Mouse (Mus musculus): ENCODE data around the gene 3425401B19Rik.

The 3425401B19Rik gene

DNA sequence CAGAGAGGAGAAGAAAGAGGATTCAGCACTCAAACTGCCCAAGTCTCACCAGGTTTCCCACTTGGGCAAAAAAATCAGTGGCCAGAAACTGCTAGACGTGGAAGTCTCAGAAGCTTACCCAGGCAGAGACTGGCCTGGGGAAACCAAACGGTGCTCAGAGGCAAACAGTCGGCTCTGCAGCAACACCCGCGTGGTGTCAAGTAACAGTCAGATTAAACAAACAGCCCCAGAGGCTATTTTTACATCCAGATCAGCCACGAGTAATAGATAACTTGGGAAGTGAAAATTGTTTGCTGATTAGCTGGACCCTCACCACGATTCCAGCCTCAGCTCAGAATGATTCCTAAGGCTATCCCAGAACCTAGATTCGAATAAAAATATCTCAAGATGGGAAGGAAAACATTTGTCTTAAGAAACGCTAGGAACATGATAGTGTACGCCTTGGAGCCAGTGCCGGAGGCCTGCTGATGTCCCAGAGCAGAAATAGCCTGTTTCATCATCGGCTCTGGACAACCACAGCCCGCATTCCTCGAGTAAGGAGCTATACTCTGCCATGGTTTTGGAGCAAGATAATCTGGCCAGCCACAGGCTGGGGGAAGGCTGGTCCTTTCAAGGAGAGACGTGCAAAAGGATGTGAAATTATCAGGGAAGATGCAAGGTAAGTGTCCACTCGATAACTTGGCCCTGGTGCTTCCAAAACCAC lies at the start of gene 3425401B19Rik:
3425401B19Rik (minus strand) TSS at position 170 of the 703 bp plus-strand sequence.
- DNase-seq (ENCODE audit: low spot score): no peak

DNA sequence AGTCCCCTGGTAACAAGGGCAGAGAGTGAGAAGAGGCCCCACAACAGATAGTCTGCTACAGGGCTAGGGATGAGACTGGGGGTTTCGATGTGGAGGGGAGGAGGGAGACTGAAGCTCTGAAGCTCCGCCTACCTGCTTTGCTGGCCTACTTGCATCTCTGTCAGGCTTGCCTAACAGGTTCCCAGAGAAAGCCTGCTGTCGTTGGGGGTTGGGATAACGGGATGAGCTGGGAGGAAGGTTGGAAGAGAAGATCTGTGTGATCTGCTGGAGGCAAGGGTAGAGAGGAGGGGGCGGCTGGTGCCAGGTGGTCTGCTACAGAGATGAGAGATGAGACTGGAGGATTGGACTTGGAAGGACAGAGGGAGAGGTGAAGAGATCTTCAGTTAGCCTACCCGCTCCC lies 47.9 kb upstream of the 3425401B19Rik start:
- DNase-seq (ENCODE audit: low spot score): no peak

DNA sequence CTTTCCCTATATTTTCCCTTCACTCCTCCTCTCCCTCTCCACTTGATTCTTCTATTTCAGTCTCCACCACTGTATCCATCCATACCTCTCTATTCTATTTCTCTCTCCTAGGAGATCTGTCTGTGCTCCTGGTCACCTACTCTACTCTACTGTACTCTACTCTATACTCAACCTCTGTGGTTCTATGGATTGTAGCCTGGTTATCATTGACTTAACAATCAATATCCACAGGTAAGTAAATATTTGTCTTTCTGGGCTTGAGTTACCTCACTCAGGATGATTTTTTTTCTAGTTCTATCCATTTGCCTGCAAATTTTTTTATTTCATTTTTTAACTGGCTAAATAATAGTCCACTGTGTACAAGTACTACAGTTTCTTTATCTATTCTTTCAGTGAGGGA lies 41.8 kb upstream of the 3425401B19Rik start:
- no peak for DNase-seq (ENCODE audit: low spot score)

DNA sequence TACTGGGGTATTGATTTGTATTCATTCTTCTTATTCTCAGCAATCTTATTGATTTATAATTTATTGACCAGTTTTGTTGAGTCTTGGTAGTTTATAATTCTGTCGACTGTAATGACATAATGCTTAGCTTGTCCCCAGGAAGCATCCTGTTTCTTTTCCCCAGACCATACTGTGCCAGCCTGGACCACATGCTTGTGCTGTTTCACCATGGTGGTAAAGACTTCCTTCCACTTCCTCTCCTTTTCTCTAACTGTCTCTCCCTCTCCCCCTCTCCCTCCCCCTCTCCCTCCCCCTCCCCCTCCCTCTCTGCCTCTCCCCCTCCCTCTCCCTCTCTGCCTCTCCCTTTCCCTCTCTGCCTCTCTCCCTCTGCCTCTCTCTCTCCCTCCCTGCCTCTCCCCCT lies 36.4 kb upstream of the 3425401B19Rik start:
- DNase-seq (ENCODE audit: low spot score): no peak

DNA sequence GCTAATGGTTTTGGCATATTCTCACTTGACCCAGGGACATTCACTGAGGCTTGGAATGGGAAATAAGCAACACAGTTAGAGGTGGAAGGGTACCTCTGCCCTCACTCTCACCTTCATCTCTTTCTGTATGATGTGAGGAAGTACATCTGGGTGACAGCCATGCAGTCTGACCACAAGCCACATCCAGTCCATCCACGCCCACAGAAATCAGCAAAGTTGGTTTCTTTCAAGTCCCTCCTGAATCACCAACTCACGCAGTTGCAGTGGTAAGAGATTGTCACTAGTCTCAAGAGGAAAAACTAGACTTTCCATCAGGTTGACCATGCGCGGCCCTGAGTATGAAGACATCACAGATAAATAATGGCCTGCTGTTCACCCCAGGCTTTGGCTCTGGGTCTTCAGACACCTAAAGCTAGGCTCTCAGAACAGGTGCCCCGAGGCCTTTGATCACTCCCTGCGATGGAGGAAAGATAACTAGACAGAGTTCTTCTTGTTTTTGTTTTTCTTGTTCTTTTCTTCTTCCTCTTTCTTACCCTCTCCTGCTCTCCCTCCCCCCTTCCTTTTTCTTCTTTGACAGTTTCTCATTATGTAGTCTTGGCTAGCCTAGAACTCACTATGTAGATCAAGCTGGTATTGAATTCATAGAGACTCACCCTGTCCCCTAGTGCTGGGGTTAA lies 31.8 kb upstream of the 3425401B19Rik start:
- DNase-seq (ENCODE audit: low spot score): no peak

DNA sequence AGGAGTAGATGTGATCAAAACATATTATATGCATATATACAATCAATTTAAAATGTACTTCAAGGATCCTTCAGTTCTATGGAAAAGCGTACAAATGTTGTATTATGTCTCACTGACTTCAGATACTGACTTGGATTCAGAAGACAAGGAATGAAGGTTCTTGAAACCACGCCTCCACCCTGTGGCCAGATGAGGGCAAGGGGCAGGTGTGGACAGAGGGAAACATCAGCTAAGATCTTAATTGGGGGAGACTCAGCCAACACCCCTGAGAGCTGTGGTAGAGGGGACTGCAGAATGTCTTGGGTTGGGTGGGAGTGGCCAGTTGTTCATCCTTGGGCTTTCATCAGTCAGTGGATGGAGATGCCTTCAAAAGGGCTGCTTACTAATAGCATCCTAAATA lies 30.4 kb upstream of the 3425401B19Rik start:
- DNase-seq (ENCODE audit: low spot score): no peak

DNA sequence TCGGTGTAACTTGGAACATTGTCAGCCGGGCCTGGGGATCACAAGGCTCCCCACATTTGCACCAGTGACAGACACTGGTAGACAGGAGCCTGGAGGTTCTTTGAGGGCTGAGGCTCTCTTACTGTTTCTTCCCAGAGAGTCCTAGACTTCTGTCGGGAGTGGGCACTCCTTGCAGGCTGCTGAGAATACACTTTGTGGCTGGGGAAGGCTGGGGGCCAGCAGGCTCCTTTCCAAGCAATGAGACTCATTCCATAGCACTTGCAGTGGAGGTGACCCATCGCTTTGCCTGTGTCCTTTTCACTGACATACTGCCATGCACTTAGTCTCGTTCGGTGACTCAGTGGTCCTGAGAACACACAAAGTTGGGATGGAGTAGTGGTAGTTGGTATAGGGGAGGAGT lies 30.0 kb upstream of the 3425401B19Rik start:
- no peak for DNase-seq (ENCODE audit: low spot score)

DNA sequence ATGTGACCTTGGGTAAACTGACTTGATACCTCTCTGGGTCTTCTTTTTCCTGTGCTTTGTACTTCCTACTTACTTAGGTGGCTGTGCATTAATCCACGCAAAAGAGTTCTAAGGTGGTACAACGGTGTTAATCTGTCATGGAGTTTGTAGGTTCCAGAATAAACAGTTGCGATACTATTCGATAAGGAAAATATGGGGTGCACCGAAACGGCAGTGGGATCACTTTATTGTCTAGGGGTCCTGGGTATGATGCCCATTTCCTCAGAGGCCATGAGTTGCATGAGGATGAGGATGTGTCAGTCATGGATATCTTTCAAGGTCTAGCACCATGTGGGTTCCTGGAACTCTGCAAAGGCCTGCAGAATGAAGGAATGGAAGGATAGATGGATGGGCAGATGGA lies 24.8 kb upstream of the 3425401B19Rik start:
- DNase-seq (ENCODE audit: low spot score): no peak

DNA sequence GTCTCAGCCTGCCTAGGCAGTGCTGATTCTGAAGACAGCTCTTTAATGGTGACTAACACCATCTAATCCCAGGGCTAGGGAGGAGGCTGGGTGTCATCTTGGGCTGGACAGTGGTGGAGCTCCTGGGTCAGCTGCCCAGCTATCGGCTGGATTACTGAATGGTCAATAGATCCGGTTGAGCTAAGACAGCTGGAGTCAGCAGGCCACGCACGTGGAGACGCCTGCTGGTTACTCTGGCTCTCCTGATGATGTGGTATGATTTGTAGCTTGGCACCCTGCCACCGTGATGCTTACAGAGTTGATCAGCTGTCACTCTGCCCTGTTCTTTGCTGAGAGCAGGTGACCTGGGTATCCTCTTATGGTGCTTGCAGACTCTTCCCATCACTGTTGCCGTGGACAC lies 23.7 kb upstream of the 3425401B19Rik start:
- DNase-seq (ENCODE audit: low spot score): no peak

DNA sequence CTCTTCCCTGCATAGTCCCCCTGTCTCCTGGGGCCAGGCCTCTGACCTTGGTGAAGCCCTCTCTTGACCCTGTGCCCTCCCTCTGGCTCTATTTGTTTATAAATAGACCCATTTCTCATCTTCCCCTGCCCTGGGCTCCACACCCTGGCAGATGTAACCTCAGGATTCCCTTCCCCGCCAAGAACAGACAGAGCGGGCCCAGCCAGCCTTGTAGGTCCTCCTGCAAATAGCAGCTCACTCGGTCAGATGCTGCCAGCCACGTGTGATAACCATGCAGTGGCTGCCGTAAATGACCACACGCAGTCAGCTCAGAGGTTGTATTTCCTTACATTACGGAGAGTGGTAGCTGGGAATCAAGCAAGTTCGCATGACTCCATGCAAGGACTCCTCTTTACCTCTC lies 22.8 kb upstream of the 3425401B19Rik start:
- no peak for DNase-seq (ENCODE audit: low spot score)

DNA sequence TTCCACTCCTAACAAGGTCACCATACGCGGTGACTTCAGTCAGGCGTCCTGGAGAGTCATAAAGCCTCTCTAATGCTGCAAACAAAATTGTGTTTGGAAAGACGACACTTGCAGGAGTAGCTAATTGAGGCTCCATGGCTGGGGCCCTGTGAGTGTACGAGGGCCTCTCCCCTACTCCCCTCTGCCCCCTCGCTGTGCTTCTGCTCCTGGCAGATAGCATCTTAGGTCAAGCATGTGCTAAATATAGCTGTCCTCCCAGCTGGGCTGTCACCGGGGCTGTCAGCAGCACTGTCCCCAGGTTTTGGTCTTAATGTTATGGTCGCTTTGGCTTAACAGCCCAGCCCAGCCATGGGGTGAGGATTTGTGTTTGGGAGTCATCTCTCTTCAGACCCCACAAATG lies 15.9 kb upstream of the 3425401B19Rik start:
- DNase-seq (ENCODE audit: low spot score): no peak

DNA sequence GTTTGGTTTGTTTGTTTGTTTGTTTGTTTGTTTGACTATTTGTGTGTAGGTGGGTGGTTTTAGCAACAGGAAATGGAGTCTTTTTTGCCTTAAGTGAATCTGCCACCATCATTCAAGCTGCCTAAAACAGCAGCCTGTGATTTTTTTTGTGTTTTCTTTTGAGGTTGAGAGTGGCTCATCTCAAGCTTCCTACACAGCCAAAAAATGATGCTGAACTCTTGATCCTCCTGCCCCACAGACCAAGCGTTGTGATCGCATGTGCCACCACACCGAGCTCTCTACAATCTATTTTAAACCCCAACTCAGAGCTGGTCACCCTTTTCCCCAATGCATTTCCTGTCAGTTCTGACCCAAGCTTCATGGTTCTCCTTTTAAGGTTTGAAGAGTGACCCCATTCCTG lies 13.5 kb upstream of the 3425401B19Rik start:
- no peak for DNase-seq (ENCODE audit: low spot score)

DNA sequence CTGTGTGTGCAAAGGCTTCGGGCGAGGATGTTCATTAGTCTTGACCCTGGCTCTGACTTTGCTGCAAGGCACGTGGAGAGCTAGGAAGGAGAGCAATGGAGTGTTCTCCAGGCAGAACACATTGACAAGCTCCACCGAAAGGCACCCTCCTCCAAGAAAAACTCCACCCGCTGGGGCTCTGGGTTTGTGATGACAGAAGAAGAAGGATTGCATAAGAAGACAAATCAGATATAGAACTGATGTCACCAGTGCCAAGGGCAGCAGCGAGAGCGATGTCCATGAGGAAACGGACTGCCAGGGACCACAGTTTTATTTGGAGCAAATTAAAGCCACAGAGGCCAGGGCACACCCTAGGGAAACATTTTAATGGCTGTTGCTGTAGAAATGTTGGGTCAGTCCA lies 12.7 kb upstream of the 3425401B19Rik start:
- no peak for DNase-seq (ENCODE audit: low spot score)

DNA sequence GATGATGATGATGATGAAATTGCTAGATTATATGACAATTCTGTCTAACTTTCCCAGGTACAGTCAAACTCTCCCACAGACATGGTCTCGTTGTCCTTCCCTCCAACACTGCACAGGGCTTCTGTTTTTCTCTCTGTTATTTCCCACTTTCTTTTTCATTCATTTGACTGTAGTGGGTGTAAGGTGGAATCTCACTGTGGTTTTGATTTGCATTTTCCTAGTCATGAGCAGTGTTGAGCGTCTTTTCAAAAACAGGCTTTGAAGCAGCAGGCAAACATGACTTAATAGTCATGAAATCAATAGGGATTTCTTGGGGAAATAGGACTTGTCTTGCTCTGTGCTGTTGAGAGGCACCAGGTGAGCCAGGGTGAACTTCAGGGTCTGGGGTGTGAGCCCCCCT lies 11.3 kb upstream of the 3425401B19Rik start:
- no peak for DNase-seq (ENCODE audit: low spot score)

DNA sequence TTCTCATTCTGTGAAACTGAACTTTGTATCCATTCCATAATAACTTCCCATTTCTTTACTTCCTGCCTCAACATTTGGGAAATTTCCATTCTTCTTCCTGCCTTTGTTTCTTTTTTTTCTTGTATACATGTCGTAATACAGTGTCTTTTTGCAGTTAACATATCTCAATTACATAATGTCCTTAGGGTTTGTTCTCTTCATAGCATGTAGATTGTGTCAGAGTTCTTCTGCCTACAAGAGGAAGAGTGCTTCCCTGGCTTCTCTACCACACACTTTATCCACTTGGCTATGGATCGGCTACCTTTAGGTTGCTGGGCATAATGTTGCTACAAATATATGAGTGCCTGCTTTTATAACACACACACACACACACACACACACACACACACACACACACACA lies 10.8 kb upstream of the 3425401B19Rik start:
- no peak for DNase-seq (ENCODE audit: low spot score)

DNA sequence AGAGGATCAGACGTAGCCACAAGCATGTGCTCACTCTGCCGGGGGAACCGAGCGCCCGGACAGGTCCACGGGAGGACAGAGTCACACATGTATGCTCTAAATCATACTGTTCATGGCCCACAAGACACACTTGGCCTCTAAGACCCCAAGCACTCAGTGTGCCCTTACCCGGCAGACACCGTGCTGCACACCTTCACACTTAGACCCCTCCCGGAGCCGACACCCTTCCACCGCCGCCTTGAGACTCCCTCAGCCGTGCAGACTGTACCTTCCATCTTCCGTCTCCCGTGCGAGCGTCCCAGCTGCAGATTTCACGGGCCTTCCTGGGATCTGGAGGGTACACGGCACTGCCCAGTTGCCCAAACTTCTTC lies 373 bp downstream of the 3425401B19Rik start:
- no peak for DNase-seq (ENCODE audit: low spot score)

DNA sequence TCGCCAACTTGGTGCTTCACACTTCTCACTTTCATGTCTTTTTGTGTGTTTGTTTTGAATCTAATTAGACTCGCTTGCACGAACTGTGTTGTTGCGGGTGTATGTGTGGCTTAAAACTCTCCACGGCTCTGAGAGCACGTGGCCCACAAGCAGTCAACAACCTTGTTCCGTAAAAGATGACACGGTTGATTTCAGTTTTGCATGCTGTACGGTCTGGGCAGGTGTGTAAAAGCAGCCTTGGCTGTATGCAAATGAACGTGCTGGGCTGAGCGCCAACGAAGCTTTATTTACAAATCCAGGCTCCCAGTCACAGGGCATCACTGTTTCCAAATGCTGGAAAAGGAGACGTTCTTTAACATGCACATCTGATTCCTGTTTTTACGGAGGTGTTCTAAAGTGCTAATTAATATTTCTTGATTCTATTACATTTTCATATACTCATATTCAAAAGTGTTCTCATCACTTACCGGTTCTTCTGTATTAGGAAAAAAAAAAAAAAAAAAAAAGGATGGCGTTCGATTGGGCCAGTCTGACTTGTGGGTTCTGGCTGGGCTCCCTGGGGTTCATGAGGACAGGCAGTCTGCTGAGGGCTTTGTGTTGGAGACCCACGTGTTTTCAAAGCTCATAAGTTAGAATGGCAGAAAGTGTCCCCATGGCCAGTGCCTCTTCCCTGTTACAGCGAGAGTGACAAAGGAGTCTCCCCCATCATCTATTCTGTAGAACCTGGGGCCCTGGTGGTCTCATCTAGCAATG lies 935 bp downstream of the 3425401B19Rik start:
- no peak for DNase-seq (ENCODE audit: low spot score)

DNA sequence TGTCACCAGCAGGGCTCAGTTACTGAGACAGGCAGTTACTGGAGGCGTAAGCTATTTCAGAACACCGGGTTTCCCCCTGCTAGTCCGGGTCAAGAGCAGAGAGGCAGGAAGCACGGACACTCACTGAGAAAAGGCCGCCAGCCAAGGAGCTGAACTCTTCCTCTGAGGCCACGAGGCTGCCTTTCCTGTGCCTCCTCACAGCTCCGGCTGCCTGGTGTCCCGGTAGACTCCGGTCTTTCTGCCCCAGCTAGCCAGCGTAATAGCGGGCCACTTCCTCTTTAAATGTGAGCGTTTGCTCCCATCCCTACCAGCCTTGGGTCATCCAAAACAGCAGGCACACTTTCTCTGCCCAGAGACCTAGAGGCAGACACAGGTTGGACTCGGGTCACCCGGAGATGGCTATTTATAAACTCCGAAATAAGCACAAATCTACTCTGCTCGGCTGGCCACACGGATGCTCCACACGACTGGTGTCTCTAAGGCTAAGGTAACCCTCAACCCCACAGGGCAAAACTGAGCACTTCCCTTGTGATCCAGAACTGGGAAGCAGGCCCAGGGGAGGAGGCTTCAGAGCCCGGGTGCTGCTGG lies 1.7 kb downstream of the 3425401B19Rik start:
- no peak for DNase-seq (ENCODE audit: low spot score)

DNA sequence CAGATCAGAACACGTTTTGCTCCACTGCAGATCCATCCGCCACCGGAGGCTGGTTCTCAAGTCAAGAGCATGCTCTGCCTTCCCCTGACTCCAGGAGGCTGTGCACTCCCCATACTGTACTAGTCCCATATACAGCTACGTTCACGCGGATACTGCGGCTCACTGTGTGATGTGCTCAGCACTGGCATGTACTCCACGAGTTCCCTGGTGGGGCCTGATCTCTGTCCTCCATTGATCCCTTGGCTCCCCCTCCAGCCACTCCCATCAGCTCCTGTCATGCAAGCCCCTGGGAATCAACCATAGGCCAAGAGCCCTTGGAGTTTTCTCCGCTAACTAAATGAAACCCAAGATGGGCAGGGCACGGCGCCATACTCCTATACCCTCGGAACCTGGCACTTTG lies 2.6 kb downstream of the 3425401B19Rik start:
- no peak for DNase-seq (ENCODE audit: low spot score)

DNA sequence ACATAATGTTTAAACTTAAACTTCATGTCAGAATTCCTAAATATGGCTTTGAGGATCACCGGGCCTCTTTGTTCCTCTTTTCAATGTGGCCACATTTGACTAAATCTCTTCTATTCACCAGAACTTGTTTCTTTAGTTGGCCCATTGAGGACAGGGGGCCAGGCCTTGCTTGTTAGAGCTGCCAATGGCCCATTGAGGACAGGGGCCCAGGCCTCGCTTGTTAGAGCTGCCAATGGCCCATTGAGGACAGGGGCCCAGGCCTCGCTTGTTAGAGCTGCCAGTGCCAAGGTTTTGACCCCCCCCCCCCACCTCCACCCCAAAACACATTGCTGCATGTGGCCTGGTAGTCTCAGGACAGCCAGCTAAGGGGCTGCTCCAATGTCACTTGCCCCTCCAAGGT lies 3.5 kb downstream of the 3425401B19Rik start:
- no peak for DNase-seq (ENCODE audit: low spot score)

DNA sequence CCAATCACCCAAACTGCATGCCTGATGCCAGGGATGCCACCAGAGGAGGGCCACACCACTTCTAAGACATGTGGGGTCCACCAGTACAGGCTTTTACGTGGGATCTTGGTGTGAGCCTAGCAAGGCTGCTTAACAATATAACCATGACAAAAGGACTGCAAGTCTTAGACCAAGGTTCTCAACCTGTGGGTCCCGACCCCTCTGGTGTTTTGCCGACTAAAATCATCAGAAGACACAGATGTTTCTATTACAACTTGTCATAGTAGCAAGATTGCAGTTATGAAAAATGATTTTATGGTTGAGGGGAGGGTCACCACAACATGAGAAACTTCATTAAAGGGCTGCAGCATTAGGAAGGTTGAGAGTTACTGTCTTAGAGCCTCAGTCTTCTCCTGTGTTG lies 6.5 kb downstream of the 3425401B19Rik start:
- DNase-seq (ENCODE audit: low spot score): no peak

DNA sequence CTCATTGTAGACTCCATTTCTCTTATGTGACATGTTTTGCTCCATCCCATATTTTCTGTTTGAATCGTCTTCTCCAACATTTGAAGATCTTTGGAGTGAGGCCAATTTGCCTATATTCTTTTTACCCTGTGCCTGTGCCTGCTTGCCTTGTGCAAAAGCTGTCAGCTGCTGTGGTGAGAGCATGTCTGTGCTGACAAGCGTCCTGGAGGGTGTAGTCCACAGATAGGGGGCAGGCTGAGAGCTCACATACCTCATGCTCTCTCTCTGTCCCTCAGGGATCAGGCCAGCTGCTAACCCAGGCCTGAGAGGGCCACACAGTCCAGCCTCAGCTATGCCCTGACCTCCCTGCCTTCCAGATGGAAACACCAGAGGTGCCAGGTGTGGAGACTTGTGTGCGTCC lies 11.9 kb downstream of the 3425401B19Rik start:
- no peak for DNase-seq (ENCODE audit: low spot score)

DNA sequence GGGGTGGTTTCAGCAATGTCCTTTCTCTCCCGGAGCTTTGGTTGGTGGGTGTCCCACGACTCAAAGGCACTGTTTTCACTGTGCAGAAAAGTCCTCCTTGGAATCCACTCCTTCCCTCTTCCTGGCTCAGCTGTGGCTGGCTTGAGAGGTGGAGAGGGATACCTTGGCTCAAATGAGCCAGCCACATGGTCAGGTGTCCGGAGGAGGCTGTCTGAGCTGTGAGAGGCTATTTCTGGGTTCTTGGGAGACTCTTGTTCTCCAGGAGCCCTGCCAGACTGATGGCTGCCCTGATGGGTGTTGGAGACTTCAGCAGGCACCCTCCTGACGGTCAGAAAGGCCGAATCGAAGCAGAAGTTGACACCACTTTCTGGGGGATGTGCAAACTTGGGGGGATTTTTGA lies 22.0 kb downstream of the 3425401B19Rik start:
- no peak for DNase-seq (ENCODE audit: low spot score)
